Mouse (Mus musculus): ENCODE results near the gene Arhgap24.

The Arhgap24 gene

DNA sequence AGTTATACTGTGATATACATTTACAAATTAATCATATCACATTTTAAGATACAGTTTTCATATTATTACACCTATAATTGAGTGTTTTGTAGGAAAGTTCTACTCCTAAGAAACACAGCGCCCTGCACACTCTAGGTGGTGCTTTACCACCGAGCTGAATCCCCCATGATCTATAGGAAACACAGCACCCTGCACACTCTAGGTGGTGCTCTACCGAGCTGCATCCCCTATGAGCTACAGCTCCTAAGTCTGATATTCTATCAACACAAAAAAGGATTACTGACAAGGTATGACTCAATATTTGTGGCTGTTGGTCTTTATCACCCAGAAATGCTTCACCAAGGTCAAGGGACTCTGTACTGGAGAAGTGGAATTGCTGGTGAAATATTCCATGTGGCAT is 27.0 kb downstream of the Arhgap24 start:
- Histone ChIP-seq H3K4me3 (replicated peaks; ENCODE audit: low read length) (no peak overlapping the region), H3K27me3 (ENCODE audit: insufficient read depth, low read length) (no peaks in the 10 kb centered on the region), H3K9me3 (ENCODE audit: low read length) (no peaks in the 10 kb centered on the region), H3K36me3 (ENCODE audit: insufficient read depth, low read length) (no peaks in the 10 kb centered on the region), H3K4me1 (replicated peaks; ENCODE audit: low read depth, low read length) (no peaks in the 10 kb centered on the region)
- TF ChIP-seq POU5F1 (IDR thresholded peaks at IDR 0.05; ENCODE audit: borderline replicate concordance, low read length) = no peak
- TF ChIP-seq NANOG (IDR thresholded peaks at IDR 0.05; ENCODE audit: borderline replicate concordance, low read length) = no peak
- no peak for TF ChIP-seq CTCF (conservative IDR thresholded peaks at IDR 0.05; ENCODE audit: low read length)

DNA sequence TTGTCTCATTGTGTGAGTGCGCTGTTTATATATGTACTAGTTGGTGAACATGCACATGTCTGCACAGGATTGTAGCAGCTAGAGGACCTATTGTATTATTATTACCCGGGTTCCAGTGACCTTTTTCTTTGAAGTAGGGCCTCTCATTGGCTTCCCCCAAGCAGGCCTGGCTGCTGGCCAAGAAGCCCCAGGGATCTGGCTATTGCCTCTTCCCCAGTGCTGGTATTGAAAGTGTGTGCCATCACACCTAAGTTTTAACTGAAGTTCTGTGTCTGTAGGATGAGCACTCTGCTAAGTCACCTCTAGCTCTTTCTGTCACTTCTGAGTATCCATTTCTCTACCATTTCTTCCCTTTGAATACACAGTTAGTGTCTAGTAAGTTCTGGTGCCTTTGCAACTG is 28.2 kb downstream of the Arhgap24 start:
- TF ChIP-seq NANOG (IDR thresholded peaks at IDR 0.05; ENCODE audit: borderline replicate concordance, low read length) = no peak
- Histone ChIP-seq H3K4me1 (replicated peaks; ENCODE audit: low read depth, low read length) (no peaks in the 10 kb centered on the region), H3K27me3 (ENCODE audit: insufficient read depth, low read length) (no peaks in the 10 kb centered on the region), H3K9me3 (ENCODE audit: low read length) (no peaks in the 10 kb centered on the region), H3K4me3 (replicated peaks; ENCODE audit: low read length) (no peak overlapping the region), H3K36me3 (ENCODE audit: insufficient read depth, low read length) (no peaks in the 10 kb centered on the region)

DNA sequence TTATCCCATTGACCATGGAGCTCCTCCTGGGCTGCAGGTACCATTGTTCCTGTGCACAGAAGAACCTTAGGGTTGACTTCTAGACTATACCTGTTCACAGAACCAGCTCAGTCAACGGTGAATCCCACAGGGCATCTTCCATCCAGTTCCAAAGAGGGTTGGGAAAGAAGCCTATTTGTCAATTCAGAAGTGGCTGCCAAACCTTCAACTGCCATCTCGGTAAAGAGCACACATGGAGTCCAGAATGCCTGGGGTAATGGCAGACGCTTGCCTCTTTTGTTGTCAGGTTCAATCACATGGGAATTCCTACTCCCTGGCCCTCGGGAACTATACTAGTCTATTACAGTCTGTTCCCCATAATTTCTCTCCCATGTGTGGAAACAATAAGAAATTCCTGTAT is 30.5 kb downstream of the Arhgap24 start:
- TF ChIP-seq NANOG (IDR thresholded peaks at IDR 0.05; ENCODE audit: borderline replicate concordance, low read length) (no peak), CTCF (conservative IDR thresholded peaks at IDR 0.05; ENCODE audit: low read length) (no peak), POU5F1 (IDR thresholded peaks at IDR 0.05; ENCODE audit: borderline replicate concordance, low read length) (no peak)
- no peaks in the 10 kb centered on the region for H3K4me1 ChIP-seq (replicated peaks; ENCODE audit: low read depth, low read length)

DNA sequence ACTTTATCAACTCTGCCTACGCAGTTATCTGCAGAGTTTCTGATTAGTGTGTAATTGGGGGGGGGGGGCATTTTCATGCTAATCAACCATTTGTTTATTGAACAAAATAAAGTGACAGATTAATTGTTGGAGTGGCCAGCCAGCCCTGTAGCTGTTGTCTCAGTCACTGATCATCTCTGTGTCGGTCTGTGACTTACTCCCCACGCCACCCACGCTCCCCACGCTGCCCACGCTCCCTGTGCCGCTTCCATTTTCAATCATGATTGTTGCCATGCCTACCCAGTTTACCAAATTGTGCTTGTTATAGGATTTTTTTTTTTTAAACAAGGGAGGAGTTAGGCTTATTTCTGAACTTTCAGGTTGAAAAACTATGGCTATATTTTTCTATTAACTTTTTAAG is 34.3 kb downstream of the Arhgap24 start:
- Histone ChIP-seq H3K36me3 (ENCODE audit: insufficient read depth, low read length) (no peaks in the 10 kb centered on the region), H3K9me3 (ENCODE audit: low read length) (no peaks in the 10 kb centered on the region), H3K4me3 (replicated peaks; ENCODE audit: low read length) (no peak overlapping the region), H3K4me1 (replicated peaks; ENCODE audit: low read depth, low read length) (no peaks in the 10 kb centered on the region), H3K27me3 (ENCODE audit: insufficient read depth, low read length) (no peaks in the 10 kb centered on the region)
- TF ChIP-seq POU5F1 (IDR thresholded peaks at IDR 0.05; ENCODE audit: borderline replicate concordance, low read length) = no peak
- no peak for TF ChIP-seq CTCF (conservative IDR thresholded peaks at IDR 0.05; ENCODE audit: low read length)
- no peak for TF ChIP-seq NANOG (IDR thresholded peaks at IDR 0.05; ENCODE audit: borderline replicate concordance, low read length)

More for the DNA sequence above, 30.5 kb downstream of the Arhgap24 start:
- no peaks in the 10 kb centered on the region for H3K36me3 ChIP-seq (ENCODE audit: insufficient read depth, low read length)
- H3K27me3 ChIP-seq (ENCODE audit: insufficient read depth, low read length) = no peaks in the 10 kb centered on the region
- H3K9me3 ChIP-seq (ENCODE audit: low read length) = no peaks in the 10 kb centered on the region
- no peak overlapping the region for H3K4me3 ChIP-seq (replicated peaks; ENCODE audit: low read length)

DNA sequence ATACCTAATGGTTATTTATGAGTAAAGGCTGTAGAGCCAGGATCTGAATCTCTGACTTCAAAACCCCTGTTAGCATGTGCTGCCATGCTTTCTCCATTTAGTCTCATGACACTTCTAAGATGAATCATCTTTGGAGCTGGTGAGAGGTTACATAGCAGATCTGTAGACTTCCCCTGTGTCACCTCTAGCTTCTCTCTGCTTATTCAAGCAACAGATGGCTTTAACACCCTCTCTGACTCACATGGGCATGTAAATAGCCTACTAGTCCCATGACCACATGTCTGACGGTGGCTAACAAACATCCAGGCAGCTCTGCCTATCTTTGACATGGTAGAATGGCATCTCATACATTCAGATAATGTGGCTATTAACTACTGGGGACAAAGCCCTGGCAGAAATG is 39.3 kb downstream of the Arhgap24 start:
- no peaks in the 10 kb centered on the region for H3K36me3 ChIP-seq (ENCODE audit: insufficient read depth, low read length)
- H3K9me3 ChIP-seq (ENCODE audit: low read length) = no peaks in the 10 kb centered on the region
- H3K4me1 ChIP-seq (replicated peaks; ENCODE audit: low read depth, low read length) = no peaks in the 10 kb centered on the region
- no peaks in the 10 kb centered on the region for H3K27me3 ChIP-seq (ENCODE audit: insufficient read depth, low read length)
- TF ChIP-seq NANOG (IDR thresholded peaks at IDR 0.05; ENCODE audit: borderline replicate concordance, low read length) = no peak
- TF ChIP-seq POU5F1 (IDR thresholded peaks at IDR 0.05; ENCODE audit: borderline replicate concordance, low read length) = no peak
- TF ChIP-seq CTCF (conservative IDR thresholded peaks at IDR 0.05; ENCODE audit: low read length) = no peak
- no peak overlapping the region for H3K4me3 ChIP-seq (replicated peaks; ENCODE audit: low read length)

GRCm38 (mm10) chr5:102535311-102535710 is 54.1 kb downstream of the Arhgap24 start:
- no peaks in the 10 kb centered on the region for H3K4me1 ChIP-seq (replicated peaks; ENCODE audit: low read depth, low read length)
- H3K27me3 ChIP-seq (ENCODE audit: insufficient read depth, low read length) = no peaks in the 10 kb centered on the region
- no peak for TF ChIP-seq NANOG (IDR thresholded peaks at IDR 0.05; ENCODE audit: borderline replicate concordance, low read length)
- no peak for TF ChIP-seq CTCF (conservative IDR thresholded peaks at IDR 0.05; ENCODE audit: low read length)
- no peak for TF ChIP-seq POU5F1 (IDR thresholded peaks at IDR 0.05; ENCODE audit: borderline replicate concordance, low read length)
- no peaks in the 10 kb centered on the region for H3K36me3 ChIP-seq (ENCODE audit: insufficient read depth, low read length)
- H3K4me3 ChIP-seq (replicated peaks; ENCODE audit: low read length) = no peak overlapping the region
- no peaks in the 10 kb centered on the region for H3K9me3 ChIP-seq (ENCODE audit: low read length)

- no peaks in the 10 kb centered on the region for H3K36me3 ChIP-seq (ENCODE audit: insufficient read depth, low read length)
- no peaks in the 10 kb centered on the region for H3K4me1 ChIP-seq (replicated peaks; ENCODE audit: low read depth, low read length)
- H3K4me3 ChIP-seq (replicated peaks; ENCODE audit: low read length) = no peak overlapping the region
- H3K9me3 ChIP-seq (ENCODE audit: low read length) = no peaks in the 10 kb centered on the region
- TF ChIP-seq CTCF (conservative IDR thresholded peaks at IDR 0.05; ENCODE audit: low read length) = no peak
- no peak for TF ChIP-seq NANOG (IDR thresholded peaks at IDR 0.05; ENCODE audit: borderline replicate concordance, low read length)
- TF ChIP-seq POU5F1 (IDR thresholded peaks at IDR 0.05; ENCODE audit: borderline replicate concordance, low read length) = no peak
- no peaks in the 10 kb centered on the region for H3K27me3 ChIP-seq (ENCODE audit: insufficient read depth, low read length)
These were observed 56.6 kb downstream of the Arhgap24 start for GRCm38 (mm10) chr5:102537819-102538218.

- no peaks in the 10 kb centered on the region for H3K9me3 ChIP-seq (ENCODE audit: low read length)
- TF ChIP-seq CTCF (conservative IDR thresholded peaks at IDR 0.05; ENCODE audit: low read length) (no peak), NANOG (IDR thresholded peaks at IDR 0.05; ENCODE audit: borderline replicate concordance, low read length) (no peak), POU5F1 (IDR thresholded peaks at IDR 0.05; ENCODE audit: borderline replicate concordance, low read length) (no peak)
- H3K4me3 ChIP-seq (replicated peaks; ENCODE audit: low read length) = no peak overlapping the region
- H3K27me3 ChIP-seq (ENCODE audit: insufficient read depth, low read length) = no peaks in the 10 kb centered on the region
- no peaks in the 10 kb centered on the region for H3K36me3 ChIP-seq (ENCODE audit: insufficient read depth, low read length)
- no peaks in the 10 kb centered on the region for H3K4me1 ChIP-seq (replicated peaks; ENCODE audit: low read depth, low read length)
These were observed 65.1 kb downstream of the Arhgap24 start for GRCm38 (mm10) chr5:102546296-102546695.

GRCm38 (mm10) chr5:102547786-102548185 is 66.6 kb downstream of the Arhgap24 start:
- no peaks in the 10 kb centered on the region for H3K4me1 ChIP-seq (replicated peaks; ENCODE audit: low read depth, low read length)
- H3K27me3 ChIP-seq (ENCODE audit: insufficient read depth, low read length) = no peaks in the 10 kb centered on the region
- no peaks in the 10 kb centered on the region for H3K36me3 ChIP-seq (ENCODE audit: insufficient read depth, low read length)
- TF ChIP-seq NANOG (IDR thresholded peaks at IDR 0.05; ENCODE audit: borderline replicate concordance, low read length) = no peak
- TF ChIP-seq POU5F1 (IDR thresholded peaks at IDR 0.05; ENCODE audit: borderline replicate concordance, low read length) = no peak
- no peak for TF ChIP-seq CTCF (conservative IDR thresholded peaks at IDR 0.05; ENCODE audit: low read length)
- H3K4me3 ChIP-seq (replicated peaks; ENCODE audit: low read length) = no peak overlapping the region
- no peaks in the 10 kb centered on the region for H3K9me3 ChIP-seq (ENCODE audit: low read length)

Data from E14TG2a.4 (cell line).